8 mouse cellular contexts compared by ENCODE assay signal in the genomic region with DNA sequence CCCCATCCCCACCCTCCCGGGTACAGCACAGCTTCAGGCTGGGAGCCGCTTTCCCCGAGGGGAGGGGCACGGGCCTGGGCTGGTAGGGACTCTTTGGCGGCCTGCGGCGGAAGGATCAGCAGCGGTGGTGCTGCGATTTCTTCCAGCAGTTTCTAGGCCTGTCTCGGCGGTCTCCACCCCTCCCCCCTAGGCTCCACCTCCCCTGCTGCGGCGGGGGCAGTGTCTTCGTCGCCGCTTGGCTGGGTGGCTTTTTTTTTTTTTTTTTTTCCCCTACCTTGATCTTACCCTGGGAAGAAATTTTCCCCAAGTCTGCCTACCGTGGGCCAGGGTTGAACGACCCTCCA. TPM values are rescaled to one million over a fixed set of nuclear protein-coding genes. Genes with fewer than 3 reads are reported as not detected.
DNase-seq lines count a peak whose midpoint lies in the region; ATAC-seq and TF ChIP-seq lines count a peak whose summit lies in the region.

No protein-coding gene starts in this region.

- TF ChIP-seq POLR2A in bone marrow macrophage, adult 2 months (IDR thresholded peaks at IDR 0.05; ENCODE audit: borderline replicate concordance, low read depth, low read length), result no peak

- H3K27ac ChIP-seq in bone marrow macrophage, adult 2 months (ENCODE audit: insufficient read depth, low read depth, low read length), result peak overlapping the region; percentile 97
- peak overlapping the region; percentile 98 for H3K27ac ChIP-seq in embryonic facial prominence, embryonic 15.5 days (replicated peaks)
- peak overlapping the region; percentile 99 for H3K27ac ChIP-seq in kidney, embryonic 14.5 days (ENCODE audit: low read depth, low read length)
- H3K27ac ChIP-seq in limb, embryonic 15.5 days, result peak overlapping the region; percentile 99
- H3K27ac ChIP-seq in midbrain, postnatal 0 days (ENCODE audit: low read depth, low read length), result peak overlapping the region; percentile 97

- peak; percentile 78 for ATAC-seq in embryonic facial prominence, embryonic 15.5 days (ENCODE audit: insufficient number of reproducible peaks, low FRiP score, low TSS enrichment, low read depth)
- peak; percentile 66 for ATAC-seq in kidney, embryonic 14.5 days (ENCODE audit: low FRiP score, low TSS enrichment)
- ATAC-seq in limb, embryonic 15.5 days (ENCODE audit: insufficient number of reproducible peaks, low FRiP score, low TSS enrichment, low read depth), result peak; percentile 77
- peak; percentile 74 for ATAC-seq in midbrain, postnatal 0 days (ENCODE audit: low FRiP score)

- H3K36me3 ChIP-seq in embryonic facial prominence, embryonic 15.5 days, result peaks cover 32% of the 10 kb centered on the region
- H3K36me3 ChIP-seq in kidney, embryonic 14.5 days (ENCODE audit: control insufficient read depth, insufficient read depth, low read length), result peaks cover 33% of the 10 kb centered on the region
- peaks cover 29% of the 10 kb centered on the region for H3K36me3 ChIP-seq in limb, embryonic 15.5 days
- H3K36me3 ChIP-seq in midbrain, postnatal 0 days (ENCODE audit: insufficient read depth, low read length), result peaks cover 27% of the 10 kb centered on the region

- H3K9me3 ChIP-seq in embryonic facial prominence, embryonic 15.5 days (replicated peaks), result no peaks in the 10 kb centered on the region
- H3K9me3 ChIP-seq in kidney, embryonic 14.5 days (ENCODE audit: control insufficient read depth, low read length), result no peaks in the 10 kb centered on the region
- no peaks in the 10 kb centered on the region for H3K9me3 ChIP-seq in limb, embryonic 15.5 days
- no peaks in the 10 kb centered on the region for H3K9me3 ChIP-seq in midbrain, postnatal 0 days (ENCODE audit: low read length)

- H3K4me1 ChIP-seq in bone marrow macrophage, adult 2 months (ENCODE audit: control insufficient read depth, insufficient read depth, low read length), result peaks cover 31% of the 10 kb centered on the region
- H3K4me1 ChIP-seq in embryonic facial prominence, embryonic 15.5 days, result peaks cover 42% of the 10 kb centered on the region
- H3K4me1 ChIP-seq in kidney, embryonic 14.5 days (ENCODE audit: control insufficient read depth, insufficient read depth, low read length), result peaks cover 20% of the 10 kb centered on the region; the same call in 1 of the 2 replicates
- peaks cover 29% of the 10 kb centered on the region for H3K4me1 ChIP-seq in limb, embryonic 15.5 days
- peaks cover 7% of the 10 kb centered on the region for H3K4me1 ChIP-seq in midbrain, postnatal 0 days (ENCODE audit: insufficient read depth, low read length)

- DNase-seq in B cell, adult 2 months, result peak; percentile 92
- peak; percentile 91 to 96 for DNase-seq in heart, adult 9 months (ENCODE audit: low spot score in 2 of 2)
- DNase-seq in midbrain, postnatal 0 days (ENCODE audit: low spot score), result peak; percentile 97
- DNase-seq in spleen, postnatal 14 days (ENCODE audit: low spot score in 2 of 2), result peak; percentile 88

- H3K27me3 ChIP-seq in embryonic facial prominence, embryonic 15.5 days, result no peaks in the 10 kb centered on the region
- no peaks in the 10 kb centered on the region for H3K27me3 ChIP-seq in kidney, embryonic 14.5 days (ENCODE audit: control insufficient read depth, insufficient read depth, low read length)
- no peaks in the 10 kb centered on the region for H3K27me3 ChIP-seq in limb, embryonic 15.5 days
- no peaks in the 10 kb centered on the region for H3K27me3 ChIP-seq in midbrain, postnatal 0 days (ENCODE audit: insufficient read depth, low read length)

- peak overlapping the region; percentile 75 for H3K4me2 ChIP-seq in embryonic facial prominence, embryonic 15.5 days (replicated peaks)
- H3K4me2 ChIP-seq in kidney, embryonic 14.5 days (replicated peaks; ENCODE audit: low read depth, low read length), result peak overlapping the region; percentile 74
- H3K4me2 ChIP-seq in limb, embryonic 15.5 days, result peak overlapping the region; percentile 80
- peak overlapping the region; percentile 72 for H3K4me2 ChIP-seq in midbrain, postnatal 0 days (ENCODE audit: low read depth, low read length, poor library complexity, severe bottlenecking)

- H3K9ac ChIP-seq in embryonic facial prominence, embryonic 15.5 days, result peak overlapping the region; percentile 67
- peak overlapping the region; percentile 100 for H3K9ac ChIP-seq in kidney, embryonic 14.5 days (ENCODE audit: low read depth, low read length)
- peak overlapping the region; percentile 77 for H3K9ac ChIP-seq in limb, embryonic 15.5 days
- H3K9ac ChIP-seq in midbrain, postnatal 0 days (replicated peaks; ENCODE audit: low read length, poor library complexity, severe bottlenecking), result peak overlapping the region; percentile 99

- WGBS in embryonic facial prominence, embryonic 15.5 days, result 0% methylated on average over 18 of the region's 18 CpGs
- WGBS in kidney, embryonic 14.5 days, result under 1% methylated on average over 18 of the region's 18 CpGs
- 0% methylated on average over 18 of the region's 18 CpGs for WGBS in limb, embryonic 15.5 days
- WGBS in midbrain, postnatal 0 days, result 0% methylated on average over 18 of the region's 18 CpGs

- peak overlapping the region; percentile 92 for H3K4me3 ChIP-seq in bone marrow macrophage, adult 2 months (ENCODE audit: insufficient read depth, low read length)
- H3K4me3 ChIP-seq in embryonic facial prominence, embryonic 15.5 days (replicated peaks), result peak overlapping the region; percentile 96
- H3K4me3 ChIP-seq in kidney, embryonic 14.5 days (ENCODE audit: low read length), result peak overlapping the region; percentile 100
- H3K4me3 ChIP-seq in limb, embryonic 15.5 days, result peak overlapping the region; percentile 99
- H3K4me3 ChIP-seq in midbrain, postnatal 0 days (ENCODE audit: low read depth, low read length), result peak overlapping the region; percentile 100

- no peak for TF ChIP-seq CTCF in bone marrow macrophage, adult 2 months (IDR thresholded peaks at IDR 0.05; ENCODE audit: low read depth, low read length)
- TF ChIP-seq CTCF in midbrain, postnatal 0 days (IDR thresholded peaks at IDR 0.05), result no peak

RNA-seq across cellular contexts. Expression of gene Hsp90ab1, which starts 0.7 kb away (rescaled TPM):
- polyA plus RNA-seq in bone marrow macrophage, adult 2 months (2012; ENCODE audit: insufficient read depth, insufficient read length, missing spikeins), result 586 and 617 TPM in 2 replicates
- 1,563 and 1,577 TPM in 2 replicates for polyA plus RNA-seq in embryonic facial prominence, embryonic 15.5 days (2015; fragmentation: Nextera tagmentation; extraction: Ambion mirVana)
- polyA plus RNA-seq in kidney, embryonic 14.5 days (2014; fragmentation: Nextera tagmentation; extraction: Ambion mirVana), result 1,653 and 1,961 TPM in 2 replicates
- polyA plus RNA-seq in limb, embryonic 15.5 days (2015; fragmentation: Nextera tagmentation; extraction: Ambion mirVana), result 1,467 and 1,497 TPM in 2 replicates
- total RNA-seq in midbrain, postnatal 0 days (2014; rRNA removed), result 1,063 and 1,068 TPM in 2 replicates
- 1,368 and 1,371 TPM in 2 replicates for polyA plus RNA-seq in midbrain, postnatal 0 days (2015; fragmentation: Nextera tagmentation; extraction: Ambion mirVana)

RNA-seq across cellular contexts. Expression of gene Slc35b2, which starts 10.1 kb away (rescaled TPM):
- 73.7 and 83.1 TPM in 2 replicates for polyA plus RNA-seq in bone marrow macrophage, adult 2 months (2012; ENCODE audit: insufficient read depth, insufficient read length, missing spikeins)
- 133 and 139 TPM in 2 replicates for polyA plus RNA-seq in embryonic facial prominence, embryonic 15.5 days (2015; fragmentation: Nextera tagmentation; extraction: Ambion mirVana)
- 122 and 140 TPM in 2 replicates for polyA plus RNA-seq in kidney, embryonic 14.5 days (2014; fragmentation: Nextera tagmentation; extraction: Ambion mirVana)
- polyA plus RNA-seq in limb, embryonic 15.5 days (2015; fragmentation: Nextera tagmentation; extraction: Ambion mirVana), result 139 and 142 TPM in 2 replicates
- 91.7 and 113 TPM in 2 replicates for total RNA-seq in midbrain, postnatal 0 days (2014; rRNA removed)
- 71.8 and 75.3 TPM in 2 replicates for polyA plus RNA-seq in midbrain, postnatal 0 days (2015; fragmentation: Nextera tagmentation; extraction: Ambion mirVana)

RNA-seq across cellular contexts. Expression of gene Nfkbie, which starts 18.2 kb away (rescaled TPM):
- polyA plus RNA-seq in bone marrow macrophage, adult 2 months (2012; ENCODE audit: insufficient read depth, insufficient read length, missing spikeins), result 27.0 and 30.8 TPM in 2 replicates
- polyA plus RNA-seq in embryonic facial prominence, embryonic 15.5 days (2015; fragmentation: Nextera tagmentation; extraction: Ambion mirVana), result 5.5 and 6.3 TPM in 2 replicates
- polyA plus RNA-seq in kidney, embryonic 14.5 days (2014; fragmentation: Nextera tagmentation; extraction: Ambion mirVana), result 3.5 and 4.8 TPM in 2 replicates
- 5.9 and 6.1 TPM in 2 replicates for polyA plus RNA-seq in limb, embryonic 15.5 days (2015; fragmentation: Nextera tagmentation; extraction: Ambion mirVana)
- total RNA-seq in midbrain, postnatal 0 days (2014; rRNA removed), result 2.0 and 4.8 TPM in 2 replicates
- polyA plus RNA-seq in midbrain, postnatal 0 days (2015; fragmentation: Nextera tagmentation; extraction: Ambion mirVana), result 2.5 and 3.1 TPM in 2 replicates

RNA-seq across cellular contexts. Expression of gene Tmem151b, which starts 24.3 kb away (rescaled TPM):
- not detected in 2 replicates for polyA plus RNA-seq in bone marrow macrophage, adult 2 months (2012; ENCODE audit: insufficient read depth, insufficient read length, missing spikeins)
- 3.9 and 4.7 TPM in 2 replicates for polyA plus RNA-seq in embryonic facial prominence, embryonic 15.5 days (2015; fragmentation: Nextera tagmentation; extraction: Ambion mirVana)
- 1.7 and 2.0 TPM in 2 replicates for polyA plus RNA-seq in kidney, embryonic 14.5 days (2014; fragmentation: Nextera tagmentation; extraction: Ambion mirVana)
- 2.9 and 4.7 TPM in 2 replicates for polyA plus RNA-seq in limb, embryonic 15.5 days (2015; fragmentation: Nextera tagmentation; extraction: Ambion mirVana)
- total RNA-seq in midbrain, postnatal 0 days (2014; rRNA removed), result 77.9 and 95.6 TPM in 2 replicates
- polyA plus RNA-seq in midbrain, postnatal 0 days (2015; fragmentation: Nextera tagmentation; extraction: Ambion mirVana), result 29.1 and 30.7 TPM in 2 replicates

RNA-seq across cellular contexts. Expression of gene Slc29a1, which starts 25.7 kb away (rescaled TPM):
- polyA plus RNA-seq in bone marrow macrophage, adult 2 months (2012; ENCODE audit: insufficient read depth, insufficient read length, missing spikeins), result 88.6 and 93.9 TPM in 2 replicates
- polyA plus RNA-seq in embryonic facial prominence, embryonic 15.5 days (2015; fragmentation: Nextera tagmentation; extraction: Ambion mirVana), result 92.7 and 99.7 TPM in 2 replicates
- 61.4 and 83.5 TPM in 2 replicates for polyA plus RNA-seq in kidney, embryonic 14.5 days (2014; fragmentation: Nextera tagmentation; extraction: Ambion mirVana)
- 120 and 140 TPM in 2 replicates for polyA plus RNA-seq in limb, embryonic 15.5 days (2015; fragmentation: Nextera tagmentation; extraction: Ambion mirVana)
- total RNA-seq in midbrain, postnatal 0 days (2014; rRNA removed), result 45.3 and 82.1 TPM in 2 replicates
- polyA plus RNA-seq in midbrain, postnatal 0 days (2015; fragmentation: Nextera tagmentation; extraction: Ambion mirVana), result 38.4 TPM in 2 replicates

Comparison
In these comparisons a context has a peak if more than half of its experiments do, and no peak if none do; other contexts are left out.
1. Peak in every context shown above with its lines: DNase-seq, ATAC-seq, H3K4me3 ChIP-seq and H3K27ac ChIP-seq.